9 mouse cellular contexts compared by ENCODE assay signal in genomic region chr9:67759956-67760764, GRCm38 (mm10). TPM values are rescaled to one million over a fixed set of nuclear protein-coding genes. Genes with fewer than 3 reads are reported as not detected.
A peak's percentile ranks its signal among the peaks of the same experiment; 100 is the strongest.
DNase-seq lines count a peak whose midpoint lies in the region; ATAC-seq lines count a peak whose summit lies in the region.
"Not testable (repeated sequence)": the region's sequence is repeated elsewhere in the genome, so short reads cannot be mapped to it uniquely, and the experiment has no call there.
"Had no signal": no experiment of that assay in that cellular context is flagged by ENCODE, and none has a peak within 500 bp of the region (broad histone marks: within the 10 kb centered on the region; RNA-seq: fewer than 3 reads in every experiment).

No protein-coding gene starts in this region.

- WGBS in forebrain, embryonic 16.5 days = under 1% methylated on average over 79 of the region's 114 CpGs
- WGBS in heart, embryonic 16.5 days = under 1% methylated on average over 107 of the region's 114 CpGs
- under 1% methylated on average over 89 of the region's 114 CpGs for WGBS in limb, embryonic 15.5 days
- under 1% methylated on average over 104 of the region's 114 CpGs for WGBS in midbrain, embryonic 14.5 days
- under 1% methylated on average over 84 of the region's 114 CpGs for WGBS in stomach, embryonic 14.5 days

- H3K27me3 ChIP-seq in forebrain, embryonic 16.5 days (replicated peaks; ENCODE audit: control insufficient read depth, insufficient read depth, low read length) = peaks cover 13% of the 10 kb centered on the region
- H3K27me3 ChIP-seq in heart, embryonic 16.5 days (ENCODE audit: control insufficient read depth, insufficient read depth, low read length) = peaks cover 19% of the 10 kb centered on the region
- peaks cover 24% of the 10 kb centered on the region for H3K27me3 ChIP-seq in limb, embryonic 15.5 days
- peaks cover 11% of the 10 kb centered on the region for H3K27me3 ChIP-seq in midbrain, embryonic 14.5 days (ENCODE audit: control insufficient read depth, insufficient read depth, low read length)
- H3K27me3 ChIP-seq in stomach, embryonic 14.5 days (ENCODE audit: control insufficient read depth, insufficient read depth, low read length) = not testable (repeated sequence)

- DNase-seq in ES-CJ7 (ENCODE audit: low read depth, low spot score) = peak; percentile 53
- peak; percentile 76 for DNase-seq in cerebellum, adult 9-10 months
- peak; percentile 68 for DNase-seq in kidney, postnatal 10 days
- peak; percentile 87 for DNase-seq in midbrain, embryonic 14.5 days

- H3K4me1 ChIP-seq in forebrain, embryonic 16.5 days (replicated peaks; ENCODE audit: control insufficient read depth, insufficient read depth, low read length) = peaks cover 11% of the 10 kb centered on the region
- H3K4me1 ChIP-seq in heart, embryonic 16.5 days (ENCODE audit: control insufficient read depth, insufficient read depth, low read length); midbrain, embryonic 14.5 days (ENCODE audit: control insufficient read depth, insufficient read depth, low read length); stomach, embryonic 14.5 days (ENCODE audit: control insufficient read depth, insufficient read depth, low read length): not testable (repeated sequence)
- H3K4me1 ChIP-seq in limb, embryonic 15.5 days = peaks cover 21% of the 10 kb centered on the region

- H3K9ac ChIP-seq in forebrain, embryonic 16.5 days (replicated peaks; ENCODE audit: low read depth, low read length) = peak overlapping the region; percentile 75
- peak overlapping the region; percentile 78 for H3K9ac ChIP-seq in heart, embryonic 16.5 days (ENCODE audit: low read length)
- peak overlapping the region; percentile 31; the same call in 1 of the 2 replicates for H3K9ac ChIP-seq in limb, embryonic 15.5 days
- H3K9ac ChIP-seq in midbrain, embryonic 14.5 days (replicated peaks; ENCODE audit: low read length) = peak overlapping the region; percentile 69
- H3K9ac ChIP-seq in stomach, embryonic 14.5 days (replicated peaks; ENCODE audit: low read depth, low read length) = peak overlapping the region; percentile 36; the same call in 1 of the 2 replicates

- peak overlapping the region; percentile 74 for H3K4me3 ChIP-seq in forebrain, embryonic 16.5 days (replicated peaks; ENCODE audit: low read length)
- peak overlapping the region; percentile 73 for H3K4me3 ChIP-seq in heart, embryonic 16.5 days (ENCODE audit: low read length)
- H3K4me3 ChIP-seq in limb, embryonic 15.5 days = peak overlapping the region; percentile 67
- peak overlapping the region; percentile 60 for H3K4me3 ChIP-seq in midbrain, embryonic 14.5 days (replicated peaks; ENCODE audit: low read depth, low read length)
- peak overlapping the region; percentile 57 for H3K4me3 ChIP-seq in stomach, embryonic 14.5 days (ENCODE audit: low read depth, low read length)

- peak; percentile 92 for ATAC-seq in forebrain, embryonic 16.5 days
- ATAC-seq in heart, embryonic 16.5 days (replicated peaks; ENCODE audit: extremely low read depth, insufficient read depth, low FRiP score) = peak; percentile 87
- ATAC-seq in limb, embryonic 15.5 days (ENCODE audit: insufficient number of reproducible peaks, low FRiP score, low TSS enrichment, low read depth) = peak; percentile 74; the same call in 1 of the 2 replicates
- ATAC-seq in midbrain, embryonic 14.5 days (ENCODE audit: low FRiP score, low TSS enrichment) = peak; percentile 90
- ATAC-seq in stomach, embryonic 14.5 days (ENCODE audit: insufficient number of reproducible peaks, insufficient read depth, low FRiP score, low read depth) = peak; percentile 89

- H3K36me3 ChIP-seq in forebrain, embryonic 16.5 days (ENCODE audit: control insufficient read depth, insufficient read depth); heart, embryonic 16.5 days (ENCODE audit: control insufficient read depth, insufficient read depth); limb, embryonic 15.5 days; midbrain, embryonic 14.5 days (ENCODE audit: control insufficient read depth, insufficient read depth, low read length); stomach, embryonic 14.5 days (ENCODE audit: control insufficient read depth, insufficient read depth, low read length): not testable (repeated sequence)

- H3K27ac ChIP-seq in forebrain, embryonic 16.5 days (ENCODE audit: low read length) = peak overlapping the region; percentile 58
- peak overlapping the region; percentile 82 for H3K27ac ChIP-seq in heart, embryonic 16.5 days (ENCODE audit: low read length)
- 0 out of 2 replicates have a peak overlapping the region, but pooled peaks have one; percentile 22 for H3K27ac ChIP-seq in limb, embryonic 15.5 days
- peak overlapping the region; percentile 77 for H3K27ac ChIP-seq in midbrain, embryonic 14.5 days (replicated peaks; ENCODE audit: low read depth, low read length)
- H3K27ac ChIP-seq in stomach, embryonic 14.5 days (ENCODE audit: low read length) = peak overlapping the region; percentile 39; the same call in 1 of the 2 replicates

- peak overlapping the region; percentile 83 for H3K4me2 ChIP-seq in forebrain, embryonic 16.5 days (ENCODE audit: low read length)
- peak overlapping the region; percentile 93 for H3K4me2 ChIP-seq in heart, embryonic 16.5 days (ENCODE audit: low read depth, low read length)
- peak overlapping the region; percentile 99 for H3K4me2 ChIP-seq in limb, embryonic 15.5 days
- peak overlapping the region; percentile 84 for H3K4me2 ChIP-seq in midbrain, embryonic 14.5 days (ENCODE audit: low read length)
- H3K4me2 ChIP-seq in stomach, embryonic 14.5 days (replicated peaks; ENCODE audit: low read depth, low read length) = peak overlapping the region; percentile 91

- not testable (repeated sequence) for H3K9me3 ChIP-seq in forebrain, embryonic 16.5 days (ENCODE audit: control insufficient read depth, low read length); heart, embryonic 16.5 days (replicated peaks; ENCODE audit: control insufficient read depth, low read length); limb, embryonic 15.5 days; midbrain, embryonic 14.5 days (ENCODE audit: control insufficient read depth, low read length); stomach, embryonic 14.5 days (ENCODE audit: control insufficient read depth, low read depth, low read length)

RNA-seq across cellular contexts. Expression of gene C2cd4b, which starts 0.9 kb away (rescaled TPM):
- 0.26 and 0.30 TPM in 2 replicates for polyA plus RNA-seq in forebrain, embryonic 16.5 days (2015; fragmentation: Nextera tagmentation; extraction: Ambion mirVana)
- polyA plus RNA-seq in heart, embryonic 16.5 days (2015; fragmentation: Nextera tagmentation; extraction: Ambion mirVana) = 0.18 and 0.59 TPM in 2 replicates
- polyA plus RNA-seq in limb, embryonic 15.5 days (2015; fragmentation: Nextera tagmentation; extraction: Ambion mirVana) = 0.24 and 0.96 TPM in 2 replicates
- 0.71 and 1.1 TPM in 2 replicates for polyA plus RNA-seq in midbrain, embryonic 14.5 days (2014; fragmentation: Nextera tagmentation; extraction: Ambion mirVana)
- 0.42 and 0.48 TPM in 2 replicates for polyA plus RNA-seq in stomach, embryonic 14.5 days (2014; fragmentation: Nextera tagmentation; extraction: Ambion mirVana)
- polyA plus RNA-seq: C2C12 had no signal

Comparison
In these comparisons a context has a peak if more than half of its experiments do, and no peak if none do; other contexts are left out.
1. Peak in every context shown above with its lines: DNase-seq, ATAC-seq, H3K4me3 ChIP-seq and H3K27ac ChIP-seq.
2. H3K27ac ChIP-seq: peak in every context shown above with its lines; median percentile 82 in heart, embryonic 16.5 days; 77 in midbrain, embryonic 14.5 days; 58 in forebrain, embryonic 16.5 days; 39 in stomach, embryonic 14.5 days; 22 in limb, embryonic 15.5 days.